Mouse (Mus musculus): Measurements from ENCODE around the gene AC140267.1. TPM values are rescaled to one million over a fixed set of nuclear protein-coding genes. Genes with fewer than 3 reads are reported as not detected.

Gene AC140267.1
- polyA plus RNA-seq, 1 experiment from 2014 or later, result not detected

DNA sequence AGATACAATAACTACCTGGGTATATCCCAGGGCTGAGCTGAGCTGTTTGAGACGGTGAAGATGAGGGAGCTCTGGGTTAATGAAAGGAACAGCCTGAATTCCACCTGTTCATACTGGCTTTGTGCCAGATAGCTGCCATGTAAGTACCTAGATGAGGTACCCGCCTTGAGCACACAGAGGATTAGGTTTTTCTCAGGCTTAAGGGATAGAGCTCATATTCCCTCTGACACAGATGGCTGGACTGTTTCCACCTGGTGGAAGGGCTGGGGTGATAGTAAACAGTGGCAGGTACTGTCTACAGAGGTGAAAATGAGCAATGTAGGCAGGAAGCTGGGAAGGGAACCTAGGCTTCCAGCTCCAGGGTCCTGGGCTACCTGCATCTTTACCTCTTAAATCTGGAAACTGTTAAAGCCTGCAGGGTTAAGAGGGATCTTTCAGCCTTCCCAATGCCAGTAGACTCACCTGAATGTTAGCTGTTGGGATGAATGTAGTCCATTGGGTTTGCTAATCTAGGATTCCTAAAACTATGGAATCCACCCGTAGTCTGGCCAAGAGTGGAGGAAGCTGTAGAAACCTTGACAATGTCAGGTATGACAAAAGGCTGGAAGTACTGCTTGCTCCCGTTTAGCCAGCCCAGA, 22.1 kb downstream of the AC140267.1 start:
- no peaks in the 10 kb centered on the region for H3K9me3 ChIP-seq (replicated peaks; ENCODE audit: low read length)
- peak overlapping the region; percentile 98; the same call in 1 of the 2 replicates for H3K9ac ChIP-seq (ENCODE audit: low read depth, low read length)
- no peak for DNase-seq (ENCODE audit: low spot score)
- H3K4me1 ChIP-seq (replicated peaks; ENCODE audit: insufficient read depth, low read length), result peaks cover 28% of the 10 kb centered on the region
- no peak for ATAC-seq (replicated peaks; ENCODE audit: low FRiP score, low read depth)
- no peak for TF ChIP-seq CTCF (IDR thresholded peaks at IDR 0.05; ENCODE audit: low read depth)
- peak overlapping the region; percentile 98 for H3K4me2 ChIP-seq (ENCODE audit: low read length)
- peaks cover 23% of the 10 kb centered on the region for H3K36me3 ChIP-seq (ENCODE audit: insufficient read depth, low read length)
- H3K27me3 ChIP-seq (ENCODE audit: insufficient read depth, low read length), result no peaks in the 10 kb centered on the region
- H3K4me3 ChIP-seq (replicated peaks; ENCODE audit: low read depth, low read length), result peak overlapping the region; percentile 90; the same call in 1 of the 2 replicates
- WGBS, result 26% methylated on average over 4 of the region's 4 CpGs
- peak overlapping the region; percentile 62; the same call in 1 of the 2 replicates for H3K27ac ChIP-seq

DNA sequence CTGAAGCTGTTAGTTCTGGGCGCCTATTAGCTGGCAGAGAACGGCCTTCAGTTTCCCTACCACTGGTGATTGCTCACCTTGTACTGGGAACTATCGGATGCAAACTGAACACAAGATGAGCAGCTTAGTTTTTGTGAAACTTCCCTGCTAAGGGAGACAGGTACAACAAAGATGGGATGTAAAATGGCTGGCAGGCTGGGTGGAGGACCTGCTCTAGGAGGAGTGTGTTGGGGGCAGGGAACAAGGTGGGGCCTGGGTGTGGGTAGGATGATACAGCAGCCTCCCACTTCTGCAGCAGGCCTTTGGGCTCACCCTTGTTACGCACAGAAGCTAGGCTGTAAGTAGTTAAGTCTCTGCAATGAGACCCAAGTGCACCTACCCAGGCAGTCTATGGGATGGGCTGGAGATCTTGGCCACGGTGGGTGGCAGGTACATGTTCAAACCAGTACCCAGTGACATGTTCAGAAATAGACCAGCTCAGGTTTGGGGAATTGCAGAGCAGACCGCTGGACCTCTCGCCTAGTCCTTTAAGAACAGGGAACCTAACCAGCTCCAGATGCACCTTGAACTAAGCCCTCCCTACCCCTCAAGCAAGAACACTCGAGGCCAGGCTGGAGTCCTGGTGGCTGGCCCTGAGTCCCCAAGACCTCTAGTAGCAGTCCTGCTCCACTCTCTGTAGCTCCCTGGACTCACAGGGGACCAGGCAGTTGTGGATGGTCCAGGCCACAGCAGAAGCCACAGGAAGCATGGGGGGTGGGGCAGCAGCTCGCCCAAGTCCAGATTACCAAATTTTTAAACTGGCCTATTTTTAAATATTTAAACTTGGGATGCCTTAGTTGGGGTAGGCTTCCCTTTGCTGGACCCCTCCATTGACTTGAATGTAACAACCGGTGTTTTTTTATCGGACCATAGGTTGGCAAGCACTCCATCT, 22.9 kb downstream of the AC140267.1 start:
- 58% methylated on average over 11 of the region's 11 CpGs for WGBS
- H3K4me3 ChIP-seq (replicated peaks; ENCODE audit: low read depth, low read length), result no peak overlapping the region
- H3K9ac ChIP-seq (ENCODE audit: low read depth, low read length), result peak overlapping the region; percentile 98; the same call in 1 of the 2 replicates
- H3K4me1 ChIP-seq (replicated peaks; ENCODE audit: insufficient read depth, low read length), result peaks cover 27% of the 10 kb centered on the region
- no peak for TF ChIP-seq CTCF (IDR thresholded peaks at IDR 0.05; ENCODE audit: low read depth)
- H3K27me3 ChIP-seq (ENCODE audit: insufficient read depth, low read length), result no peaks in the 10 kb centered on the region
- DNase-seq (ENCODE audit: low spot score) (no peak), ATAC-seq (replicated peaks; ENCODE audit: low FRiP score, low read depth) (no peak)
- H3K4me2 ChIP-seq (ENCODE audit: low read length), result no peak overlapping the region
- H3K27ac ChIP-seq, result peak overlapping the region; percentile 62; the same call in 1 of the 2 replicates
- H3K9me3 ChIP-seq (replicated peaks; ENCODE audit: low read length), result no peaks in the 10 kb centered on the region
- H3K36me3 ChIP-seq (ENCODE audit: insufficient read depth, low read length), result peaks cover 23% of the 10 kb centered on the region

DNA sequence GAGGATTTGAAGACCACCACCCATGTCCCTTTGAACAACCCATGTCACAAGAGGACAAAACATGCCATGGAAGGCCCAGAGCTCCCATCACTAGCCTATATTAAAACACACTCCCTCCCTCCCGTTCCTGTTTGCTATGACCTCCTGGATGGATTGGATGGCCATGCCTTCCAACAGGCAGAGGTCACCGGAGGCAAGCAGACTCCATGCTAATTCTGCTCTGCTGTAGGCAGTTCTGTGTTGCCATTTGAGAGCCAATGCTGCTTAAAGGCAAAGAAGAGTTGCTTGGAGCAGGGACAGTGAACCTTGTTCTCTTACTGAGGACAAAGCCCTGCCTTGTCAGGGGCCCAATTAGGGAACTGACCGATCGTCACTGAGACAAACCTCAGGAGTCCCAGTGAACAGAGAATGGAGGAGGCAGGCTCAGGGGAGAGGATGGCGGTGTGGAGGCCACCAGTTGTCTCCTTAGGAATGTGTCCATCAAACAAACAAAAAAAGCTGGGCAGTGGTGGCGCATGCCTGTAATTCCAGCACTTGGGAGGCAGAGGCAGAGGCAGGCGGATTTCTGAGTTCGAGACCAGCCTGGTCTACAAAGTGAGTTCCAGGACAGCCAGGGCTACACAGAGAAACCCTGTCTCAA, 23.9 kb downstream of the AC140267.1 start:
- H3K4me1 ChIP-seq (replicated peaks; ENCODE audit: insufficient read depth, low read length), result peaks cover 19% of the 10 kb centered on the region; the same call in 1 of the 2 replicates
- H3K36me3 ChIP-seq (ENCODE audit: insufficient read depth, low read length), result peaks cover 23% of the 10 kb centered on the region
- H3K9ac ChIP-seq (ENCODE audit: low read depth, low read length), result no peak overlapping the region
- H3K27ac ChIP-seq, result no peak overlapping the region
- no peaks in the 10 kb centered on the region for H3K9me3 ChIP-seq (replicated peaks; ENCODE audit: low read length)
- 75% methylated on average over 8 of the region's 8 CpGs for whole genome bisulfite sequencing
- no peak overlapping the region for H3K4me2 ChIP-seq (ENCODE audit: low read length)
- ATAC-seq (replicated peaks; ENCODE audit: low FRiP score, low read depth) (no peak), DNase-seq (ENCODE audit: low spot score) (no peak)
- TF ChIP-seq CTCF (IDR thresholded peaks at IDR 0.05; ENCODE audit: low read depth), result no peak
- H3K4me3 ChIP-seq (replicated peaks; ENCODE audit: low read depth, low read length), result no peak overlapping the region
- H3K27me3 ChIP-seq (ENCODE audit: insufficient read depth, low read length), result no peaks in the 10 kb centered on the region

DNA sequence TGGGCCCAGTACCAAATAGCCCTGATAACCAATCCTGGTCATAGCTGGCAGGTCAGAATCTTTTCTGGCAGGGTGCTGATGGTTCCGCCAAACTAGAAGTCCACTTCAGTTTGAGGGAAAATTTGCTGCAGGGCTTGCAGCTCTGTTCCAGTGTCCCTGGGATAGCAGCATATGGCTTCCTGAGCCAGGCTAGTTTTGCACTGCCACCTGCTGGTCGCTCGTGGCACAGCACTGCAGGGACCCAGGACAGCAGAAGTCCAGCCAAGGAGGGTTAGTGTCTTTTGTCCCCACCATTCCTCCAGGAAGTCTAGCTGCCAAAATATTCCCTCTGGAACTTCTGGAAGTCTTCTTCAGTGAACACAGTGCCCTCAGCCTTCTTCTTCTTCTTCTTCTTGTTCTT, 25.0 kb downstream of the AC140267.1 start:
- WGBS, result 12% methylated on average over 3 of the region's 3 CpGs
- H3K9me3 ChIP-seq (replicated peaks; ENCODE audit: low read length), result no peaks in the 10 kb centered on the region
- DNase-seq (ENCODE audit: low spot score) (peak; percentile 83), ATAC-seq (replicated peaks; ENCODE audit: low FRiP score, low read depth) (no peak)
- no peak overlapping the region for H3K4me3 ChIP-seq (replicated peaks; ENCODE audit: low read depth, low read length)
- H3K27me3 ChIP-seq (ENCODE audit: insufficient read depth, low read length), result no peaks in the 10 kb centered on the region
- no peak overlapping the region for H3K4me2 ChIP-seq (ENCODE audit: low read length)
- TF ChIP-seq CTCF (IDR thresholded peaks at IDR 0.05; ENCODE audit: low read depth), result peak; percentile 97
- peaks cover 19% of the 10 kb centered on the region; the same call in 1 of the 2 replicates for H3K4me1 ChIP-seq (replicated peaks; ENCODE audit: insufficient read depth, low read length)
- H3K36me3 ChIP-seq (ENCODE audit: insufficient read depth, low read length), result peaks cover 23% of the 10 kb centered on the region
- no peak overlapping the region for H3K27ac ChIP-seq
- no peak overlapping the region for H3K9ac ChIP-seq (ENCODE audit: low read depth, low read length)

- Histone ChIP-seq H3K4me3 (replicated peaks; ENCODE audit: low read depth, low read length) (no peak overlapping the region), H3K4me2 (ENCODE audit: low read length) (no peak overlapping the region), H3K36me3 (ENCODE audit: insufficient read depth, low read length) (peaks cover 22% of the 10 kb centered on the region), H3K9me3 (replicated peaks; ENCODE audit: low read length) (no peaks in the 10 kb centered on the region), H3K4me1 (replicated peaks; ENCODE audit: insufficient read depth, low read length) (peaks cover 19% of the 10 kb centered on the region; the same call in 1 of the 2 replicates), H3K9ac (ENCODE audit: low read depth, low read length) (no peak overlapping the region), H3K27ac (no peak overlapping the region), H3K27me3 (ENCODE audit: insufficient read depth, low read length) (no peaks in the 10 kb centered on the region)
- no peak for TF ChIP-seq CTCF (IDR thresholded peaks at IDR 0.05; ENCODE audit: low read depth)
- WGBS, result 76% methylated on average over 7 of the region's 7 CpGs
- DNase-seq (ENCODE audit: low spot score) (no peak), ATAC-seq (replicated peaks; ENCODE audit: low FRiP score, low read depth) (no peak)
Observed at GRCm38 (mm10) chr15:80261100-80261499, 25.5 kb downstream of the AC140267.1 start.
